Mouse (Mus musculus): Measurements from ENCODE around the gene Rnf223.

Gene Rnf223

DNA sequence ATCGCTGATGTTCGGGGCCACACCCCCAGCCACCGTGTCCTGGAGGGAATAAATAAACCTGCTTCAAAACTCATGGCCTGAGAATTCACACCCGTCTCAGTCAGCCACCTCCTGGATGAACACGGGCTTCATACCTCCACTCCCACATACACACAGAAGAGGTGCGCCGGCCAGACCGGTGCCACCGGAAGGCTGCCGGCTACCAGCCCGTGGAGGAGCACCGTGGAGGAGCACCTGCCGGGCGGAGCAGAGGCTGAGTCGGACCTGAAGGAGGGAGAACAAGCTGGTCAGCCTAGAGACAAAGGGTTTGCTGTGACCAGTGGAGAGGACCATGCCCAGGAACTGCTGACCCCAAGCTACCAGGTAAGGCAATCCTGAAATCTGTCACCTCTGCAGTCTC lies at the start of gene Rnf223:
Gene Rnf223 (plus strand): TSS at position 78 of the 400 bp plus-strand sequence.
- DNase-seq (ENCODE audit: low spot score), result peak; percentile 60

DNA sequence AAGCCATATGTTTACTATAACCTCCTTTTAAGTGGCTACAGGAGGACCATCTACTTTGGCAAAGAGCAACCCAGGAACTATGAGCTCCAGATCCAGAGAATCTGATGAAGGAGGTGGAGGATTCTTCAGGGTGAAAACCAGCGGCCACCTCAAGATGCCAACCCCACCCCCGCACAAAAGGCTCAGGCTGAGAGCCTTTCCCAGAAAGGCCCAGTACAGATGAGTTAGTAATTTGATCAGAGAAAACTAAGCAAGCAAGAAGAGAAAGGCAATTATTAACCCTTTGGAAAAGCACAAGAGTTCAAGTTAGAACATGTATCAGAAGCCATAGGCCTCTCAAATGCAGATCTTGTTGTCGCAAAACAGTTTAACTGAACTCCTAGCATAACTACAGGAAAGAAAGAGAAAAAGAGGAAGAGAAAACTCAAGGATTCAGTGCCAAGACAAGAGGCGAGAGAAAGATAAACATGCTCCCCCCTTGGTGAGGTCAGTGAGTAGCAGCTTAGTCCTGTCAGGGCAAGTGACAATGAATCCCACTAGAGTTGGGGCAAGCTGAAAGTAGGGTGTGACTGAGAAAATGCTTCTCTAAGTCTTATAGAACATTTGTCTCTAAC lies 47.6 kb upstream of the Rnf223 start:
- no peak for DNase-seq (ENCODE audit: low spot score)

DNA sequence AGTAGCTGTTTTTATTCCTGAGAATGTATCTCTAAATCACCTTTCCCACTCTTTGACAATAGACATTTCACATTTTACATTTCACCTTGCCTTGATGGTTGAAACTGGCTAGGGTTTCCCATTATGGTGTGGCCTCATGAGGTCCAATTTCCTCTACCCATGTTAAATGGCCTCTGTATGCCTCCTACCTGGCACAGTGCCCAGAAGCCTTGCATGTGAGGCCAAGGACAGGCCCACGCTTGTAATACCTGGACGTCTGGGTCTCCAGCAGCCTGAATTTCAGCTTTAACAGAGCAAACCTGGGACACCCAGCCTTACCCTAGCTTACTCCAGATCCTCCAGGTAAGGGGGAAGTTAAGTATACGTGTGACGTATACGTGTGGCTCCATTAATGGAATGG lies 47.0 kb upstream of the Rnf223 start:
- DNase-seq (ENCODE audit: low spot score), result peak; percentile 94

DNA sequence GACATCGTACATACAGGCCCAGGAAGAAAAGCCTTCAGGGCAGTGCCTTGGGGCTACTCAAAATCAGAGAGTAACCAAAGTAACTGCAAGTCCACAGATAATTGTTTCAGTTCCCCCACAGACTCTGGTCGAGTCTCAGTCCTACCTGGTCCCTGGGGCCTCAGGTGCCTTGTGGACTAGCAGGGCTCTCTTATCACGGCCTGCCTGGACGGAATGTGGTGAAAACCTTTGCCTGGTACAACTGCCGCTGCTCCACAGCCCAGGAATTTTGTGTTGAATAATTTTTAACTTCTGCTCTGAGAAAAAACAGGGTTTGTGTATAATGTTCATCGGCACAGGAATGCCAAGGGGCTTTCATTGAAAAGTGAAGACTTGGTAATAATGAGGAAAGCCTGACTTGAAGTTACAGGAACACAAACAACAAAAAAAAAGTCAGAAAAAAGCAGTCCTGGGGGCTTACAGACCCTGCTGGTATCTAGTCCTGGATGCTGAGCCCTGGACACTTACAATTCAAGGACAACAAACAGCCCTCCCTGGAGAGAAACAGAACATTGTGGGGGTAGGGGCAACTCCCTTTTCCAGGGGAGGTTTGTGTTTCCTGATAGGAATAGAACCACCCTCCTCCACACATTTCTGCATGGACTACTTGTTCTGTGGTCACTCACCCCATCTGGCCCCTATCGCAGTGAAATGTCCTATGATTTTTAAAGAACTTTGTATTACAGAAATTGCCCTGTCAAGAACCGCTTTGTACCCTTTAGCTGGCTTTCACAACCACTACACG lies 46.0 kb upstream of the Rnf223 start:
- DNase-seq (ENCODE audit: low spot score), result no peak

DNA sequence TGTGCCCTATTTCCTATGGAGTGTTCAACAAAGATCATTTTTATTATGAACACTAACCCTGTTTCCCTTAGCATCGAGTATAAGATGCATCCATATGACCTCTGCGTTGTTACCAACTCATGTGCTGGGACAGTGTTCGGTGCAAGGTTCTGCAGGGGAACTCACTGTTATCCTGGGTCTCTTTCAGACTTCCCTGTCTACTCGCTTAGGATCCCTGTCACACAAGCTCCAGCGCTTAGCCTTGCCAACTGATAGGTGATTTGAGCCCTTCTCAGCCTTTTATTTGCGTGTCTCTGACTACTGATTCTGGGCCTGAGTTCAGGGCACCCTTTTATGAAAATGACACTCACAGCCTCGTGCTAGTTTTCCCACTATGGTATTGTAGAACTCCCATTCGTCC lies 45.1 kb upstream of the Rnf223 start:
- DNase-seq (ENCODE audit: low spot score), result no peak

DNA sequence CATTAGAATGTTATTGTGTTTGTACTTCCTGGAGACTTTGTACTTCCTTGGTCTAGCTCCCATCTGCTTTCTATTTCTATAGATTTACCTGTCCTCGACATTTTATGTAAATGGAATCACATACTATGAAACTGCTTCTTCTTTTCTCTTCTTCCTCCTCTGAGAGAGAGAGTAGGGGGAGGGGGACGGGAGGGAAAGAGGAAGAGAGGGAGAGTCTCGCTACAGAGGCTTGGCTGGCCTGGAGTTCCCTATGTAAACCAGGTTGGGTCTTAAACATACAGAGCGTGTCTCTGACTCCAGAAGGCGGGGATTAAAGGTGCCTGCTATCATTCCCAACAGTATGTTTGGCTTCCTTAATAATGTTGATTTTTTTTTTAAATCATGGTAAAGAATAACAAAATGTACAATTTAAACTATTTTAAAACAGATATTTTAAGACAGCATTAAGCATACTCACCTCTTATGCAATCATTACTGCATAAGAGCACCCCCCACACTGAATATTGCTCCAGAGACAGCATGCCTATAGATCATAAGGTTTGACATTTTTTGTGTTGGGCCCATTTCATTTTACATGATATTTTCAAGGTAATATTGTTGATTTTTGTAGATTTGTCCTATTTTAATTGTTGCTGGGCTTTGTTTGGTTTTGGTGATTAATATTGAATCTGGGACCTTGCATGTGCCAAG lies 42.8 kb upstream of the Rnf223 start:
- no peak for DNase-seq (ENCODE audit: low spot score)

DNA sequence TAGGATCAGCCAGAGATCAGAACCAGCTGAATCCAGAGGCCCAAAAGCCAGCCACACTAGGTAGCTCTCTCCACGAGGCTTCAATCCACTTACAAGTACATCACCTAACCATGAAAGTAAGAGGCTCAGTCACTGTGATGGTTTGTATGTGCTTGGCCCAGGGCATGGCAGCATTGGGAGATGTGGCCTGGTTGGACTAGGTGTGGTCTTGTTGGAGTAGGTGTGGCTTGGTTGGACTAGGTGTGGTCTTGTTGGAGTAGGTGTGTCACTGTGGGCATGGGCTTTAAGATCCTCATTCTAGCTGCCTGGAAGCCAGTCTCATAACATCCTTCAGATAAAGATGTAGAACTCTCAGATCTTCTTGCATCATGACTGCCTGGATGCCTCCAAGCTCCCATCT lies 39.1 kb upstream of the Rnf223 start:
- DNase-seq (ENCODE audit: low spot score), result no peak

DNA sequence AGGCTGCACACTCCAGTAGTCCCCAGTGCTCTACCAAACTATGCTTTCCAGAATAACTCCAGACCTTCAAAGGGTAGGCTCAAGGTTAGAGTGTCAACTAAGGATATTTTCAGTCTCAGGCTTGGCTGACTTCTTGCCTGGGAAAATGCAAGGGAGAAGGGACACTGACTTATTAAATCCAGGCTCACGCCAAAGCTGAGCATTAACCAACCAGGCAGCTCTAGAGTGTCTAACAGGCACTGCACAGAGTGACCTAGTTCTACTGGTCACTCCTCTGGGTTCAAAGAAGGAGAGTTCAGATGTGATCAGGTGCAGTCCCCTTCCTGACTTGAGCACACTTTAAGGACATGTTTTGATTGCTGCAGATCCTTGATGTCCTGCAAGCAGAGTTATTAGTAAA lies 37.5 kb upstream of the Rnf223 start:
- no peak for DNase-seq (ENCODE audit: low spot score)

DNA sequence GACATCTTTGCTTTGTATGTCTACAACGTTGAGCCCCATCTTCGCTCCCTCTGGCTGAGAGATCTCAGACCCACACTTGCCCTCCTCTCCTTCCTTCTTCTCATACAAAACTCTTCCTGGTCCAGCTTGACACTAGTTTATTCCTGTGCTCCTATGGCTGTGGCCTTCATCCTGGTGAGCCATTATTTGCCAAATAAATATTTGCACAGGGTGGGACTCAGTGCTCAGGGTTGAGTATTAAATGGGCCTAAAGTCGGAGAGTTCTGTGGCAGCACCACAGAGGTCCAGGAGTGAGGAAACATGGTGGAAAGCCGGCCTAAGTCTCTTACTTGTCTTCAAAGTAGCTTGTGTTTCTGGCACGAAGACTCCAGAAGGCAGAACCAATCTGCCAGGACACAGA lies 36.6 kb upstream of the Rnf223 start:
- DNase-seq (ENCODE audit: low spot score), result no peak

DNA sequence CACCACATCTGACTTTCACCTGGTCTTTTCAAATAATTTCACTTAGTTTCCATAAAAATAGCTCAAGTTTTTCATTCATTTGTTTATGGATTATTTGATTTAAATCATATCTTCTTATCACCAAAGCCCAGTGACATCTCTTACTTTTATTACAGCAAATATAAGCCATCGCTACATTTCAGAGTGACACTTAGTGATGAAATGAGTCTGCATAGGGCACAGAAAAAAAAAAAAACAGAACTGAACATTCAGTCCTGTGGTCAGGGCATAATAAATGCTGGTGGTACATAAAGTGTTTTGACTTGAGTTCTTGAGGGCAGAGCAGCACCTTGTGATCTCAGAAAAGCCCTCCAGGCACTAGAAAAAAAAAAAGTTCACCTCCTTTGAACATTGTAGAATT lies 34.1 kb upstream of the Rnf223 start:
- DNase-seq (ENCODE audit: low spot score), result no peak

DNA sequence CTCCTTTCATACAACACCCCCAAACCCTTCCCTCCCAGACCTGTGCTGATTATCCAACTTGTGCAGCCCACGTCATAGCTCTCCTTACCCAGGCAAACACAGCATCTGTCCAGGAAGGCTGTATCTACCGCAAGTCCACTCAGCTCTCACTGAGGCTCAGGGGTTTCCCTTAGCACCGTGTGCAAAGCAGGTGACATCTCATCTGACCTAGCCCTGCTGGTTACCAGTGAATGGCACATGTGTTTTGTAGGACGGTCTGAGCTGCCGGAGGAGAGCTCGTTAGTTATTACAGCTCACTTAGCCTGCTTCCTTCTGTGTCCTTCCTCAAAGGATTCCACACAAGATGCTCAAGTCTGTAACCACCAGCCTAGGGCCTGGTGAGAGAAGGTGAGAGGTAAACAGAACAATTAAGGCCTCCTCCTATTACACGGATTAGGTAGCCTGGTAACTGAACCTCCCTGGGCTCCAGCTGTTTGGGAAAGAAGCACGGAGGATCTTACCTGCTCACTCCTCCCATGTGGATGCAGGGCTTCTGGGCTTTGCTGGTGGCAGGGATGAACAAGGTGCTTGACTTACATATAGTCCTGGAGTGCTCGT lies 32.4 kb upstream of the Rnf223 start:
- no peak for DNase-seq (ENCODE audit: low spot score)

DNA sequence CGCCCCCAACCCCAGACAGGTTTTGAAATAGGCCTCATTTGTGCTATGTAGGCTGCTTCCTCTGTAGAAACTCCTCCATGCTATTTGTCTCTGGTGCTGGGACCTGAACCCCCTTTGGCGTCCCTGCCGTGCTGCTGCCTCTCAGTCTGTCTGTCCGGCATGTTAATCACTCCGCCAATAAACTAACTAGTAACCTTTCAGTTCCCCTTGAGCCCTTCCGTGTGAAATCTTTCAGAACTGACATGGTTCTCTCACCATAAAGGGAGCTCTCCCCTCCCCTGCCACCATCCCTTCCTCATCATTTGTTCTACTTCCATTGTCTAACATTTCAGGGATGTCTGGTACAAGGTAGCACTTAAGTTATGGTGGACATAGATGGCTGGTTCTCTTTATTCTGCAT lies 30.9 kb upstream of the Rnf223 start:
- no peak for DNase-seq (ENCODE audit: low spot score)

DNA sequence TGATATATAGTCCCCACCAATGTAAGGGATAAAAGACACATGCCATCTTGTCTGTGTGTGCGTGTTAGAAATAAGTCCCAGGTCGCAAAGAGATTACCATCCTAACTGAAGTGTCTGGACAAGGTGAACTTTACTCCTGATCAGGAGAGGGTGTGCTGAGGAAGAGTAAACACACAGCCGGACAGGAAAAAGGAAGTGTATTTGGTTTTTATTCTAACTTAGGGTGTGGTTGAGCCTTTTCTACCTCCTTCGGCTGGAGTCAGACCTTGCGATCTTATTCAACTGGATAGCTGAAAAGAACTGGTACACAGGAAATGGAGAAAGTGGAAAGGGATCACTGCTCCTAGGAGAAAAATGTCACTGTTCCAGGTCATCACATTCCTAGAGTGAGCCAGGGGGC lies 29.8 kb upstream of the Rnf223 start:
- DNase-seq (ENCODE audit: low spot score), result no peak

DNA sequence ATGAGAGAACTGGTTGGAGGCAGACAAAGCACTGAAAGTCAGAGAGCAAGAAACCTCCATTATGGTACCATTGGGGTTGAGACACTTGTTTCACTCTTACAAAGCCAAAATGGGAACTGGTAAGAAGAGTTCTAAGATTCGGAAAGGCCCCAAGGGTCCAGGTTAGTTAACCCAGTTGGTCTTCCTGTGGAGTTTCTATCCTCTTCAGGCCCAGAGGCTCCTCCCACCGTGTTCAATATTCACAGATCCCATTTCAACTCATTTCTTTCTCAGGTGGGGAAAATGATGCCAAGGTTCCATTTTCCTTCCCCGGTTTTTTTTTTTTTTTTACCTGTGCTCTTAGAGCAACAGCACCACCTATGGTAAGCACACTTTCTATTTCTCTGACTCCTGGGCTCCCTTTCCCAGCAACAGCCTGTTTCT lies 28.8 kb upstream of the Rnf223 start:
- DNase-seq (ENCODE audit: low spot score), result no peak

DNA sequence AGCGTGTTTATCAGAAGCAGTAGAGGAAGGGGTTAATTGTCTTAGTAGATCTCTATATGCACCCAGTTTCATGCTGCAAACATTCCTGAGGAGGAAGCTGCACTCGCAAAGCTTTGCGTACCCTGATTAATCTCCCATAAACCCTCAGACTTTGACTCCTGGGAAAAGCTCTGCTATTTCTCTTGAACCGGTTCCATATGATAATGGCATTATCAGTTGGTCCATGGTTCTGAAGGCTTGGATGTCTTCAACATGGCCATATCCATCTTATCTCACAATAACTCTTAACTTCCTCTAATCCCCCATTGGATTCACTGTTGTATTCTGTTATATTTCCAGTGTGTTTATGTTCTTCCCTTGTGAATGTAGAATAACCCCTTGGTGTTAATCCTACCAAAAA lies 27.0 kb upstream of the Rnf223 start:
- DNase-seq (ENCODE audit: low spot score), result no peak

DNA sequence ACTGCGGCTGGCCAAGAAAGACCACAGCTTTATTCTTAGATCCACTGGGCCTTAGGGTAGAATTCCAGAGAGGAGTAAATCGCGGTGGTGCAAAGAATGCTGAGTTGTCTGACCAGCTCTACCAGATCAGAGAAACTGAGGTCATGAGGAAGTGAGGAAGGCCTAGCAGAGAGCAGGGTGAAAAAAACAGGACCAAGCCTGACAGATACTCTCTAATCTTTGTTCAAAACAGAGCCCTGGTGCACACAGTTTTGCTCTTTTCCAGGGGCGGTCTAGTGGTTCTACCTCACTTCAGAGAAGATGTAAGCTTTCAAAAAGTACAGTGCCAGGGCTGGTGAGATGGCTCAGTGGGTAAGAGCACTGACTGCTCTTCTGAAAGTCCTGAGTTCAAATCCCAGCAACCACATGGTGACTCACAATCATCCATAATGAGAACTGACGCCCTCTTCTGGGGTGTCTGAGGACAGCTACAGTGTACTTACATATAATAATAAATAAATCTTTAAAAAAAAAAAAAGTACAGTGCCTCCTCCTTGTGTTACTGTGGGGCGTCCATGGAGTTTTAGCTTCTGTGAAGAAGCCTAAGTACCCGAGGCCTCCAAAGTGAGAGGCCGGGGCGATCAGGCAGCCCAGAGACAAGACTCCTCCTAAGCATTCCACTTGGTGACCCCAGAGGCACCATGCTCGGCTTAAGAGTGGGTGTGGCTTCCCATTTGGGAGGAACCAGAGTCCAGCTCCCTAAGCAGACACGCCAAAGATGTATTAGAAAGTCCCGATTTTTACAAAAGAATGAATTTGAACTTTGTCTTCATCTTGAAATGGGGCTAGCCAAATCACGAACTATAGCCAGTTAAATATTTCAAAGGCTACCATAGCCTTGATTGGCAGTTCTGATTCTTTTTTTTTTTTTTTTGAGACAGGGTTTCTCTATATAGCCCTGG lies 21.4 kb upstream of the Rnf223 start:
- DNase-seq (ENCODE audit: low spot score), result peak; percentile 71

DNA sequence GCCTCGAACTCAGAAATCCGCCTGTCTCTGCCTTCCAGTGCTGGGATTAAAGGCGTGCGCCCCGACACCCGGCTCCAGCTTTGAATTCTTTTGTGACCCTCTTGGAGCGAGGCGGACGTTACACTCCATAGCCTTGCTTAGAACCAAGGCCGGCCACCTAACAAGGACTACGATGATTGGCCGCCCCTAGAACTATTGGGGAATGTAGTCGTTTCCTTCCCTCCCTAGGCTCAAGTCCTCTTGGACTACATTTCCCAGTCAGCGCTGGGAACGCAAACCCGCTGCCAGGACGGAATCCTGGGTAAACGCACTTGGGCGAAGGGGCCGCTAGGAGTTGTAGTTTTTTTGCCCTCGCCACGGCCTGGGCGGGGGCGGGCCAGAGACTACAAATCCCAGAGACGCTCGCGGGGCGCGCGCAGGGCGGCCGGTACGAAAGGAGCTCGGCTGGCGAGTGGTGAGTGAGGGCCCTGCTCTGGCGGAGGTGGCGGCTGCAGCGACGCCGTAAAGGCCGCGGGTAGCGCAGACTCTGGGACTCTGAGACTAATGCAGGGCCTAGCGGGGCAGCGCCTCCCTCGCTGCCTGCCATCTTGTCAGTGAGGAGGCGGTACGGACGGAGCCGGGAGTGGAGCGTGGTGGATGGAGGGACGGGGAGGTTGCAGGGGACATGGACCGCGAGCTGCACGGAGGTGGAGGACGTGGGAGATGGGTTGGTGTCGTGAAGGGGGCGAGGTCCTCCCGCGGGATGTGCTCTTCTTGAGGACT lies 20.6 kb upstream of the Rnf223 start, which contains the start of gene 9430015G10Rik:
Gene 9430015G10Rik (plus strand): TSS at position 413 of the 762 bp plus-strand sequence.
- peak; percentile 98 for DNase-seq (ENCODE audit: low spot score)

DNA sequence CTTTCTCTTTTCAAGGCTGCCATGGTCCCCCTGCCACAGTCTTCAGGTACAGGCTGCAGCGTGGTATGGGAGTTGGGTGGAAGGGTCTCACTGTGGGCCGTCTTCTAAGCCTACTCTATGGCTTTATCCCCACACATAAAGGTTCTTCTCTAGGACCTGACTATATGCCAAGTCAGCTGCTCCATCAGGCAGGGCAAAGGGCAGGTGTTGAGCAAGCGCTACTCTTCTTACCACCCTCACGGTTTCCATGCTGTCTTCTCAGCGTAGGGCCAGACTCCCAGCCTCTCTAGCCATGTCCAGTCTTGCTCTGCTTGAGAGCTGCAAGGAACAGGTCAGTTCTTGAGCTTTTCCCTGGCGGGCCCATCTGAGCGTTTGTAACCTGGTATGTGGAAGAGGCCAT lies 6.2 kb upstream of the Rnf223 start:
- no peak for DNase-seq (ENCODE audit: low spot score)

DNA sequence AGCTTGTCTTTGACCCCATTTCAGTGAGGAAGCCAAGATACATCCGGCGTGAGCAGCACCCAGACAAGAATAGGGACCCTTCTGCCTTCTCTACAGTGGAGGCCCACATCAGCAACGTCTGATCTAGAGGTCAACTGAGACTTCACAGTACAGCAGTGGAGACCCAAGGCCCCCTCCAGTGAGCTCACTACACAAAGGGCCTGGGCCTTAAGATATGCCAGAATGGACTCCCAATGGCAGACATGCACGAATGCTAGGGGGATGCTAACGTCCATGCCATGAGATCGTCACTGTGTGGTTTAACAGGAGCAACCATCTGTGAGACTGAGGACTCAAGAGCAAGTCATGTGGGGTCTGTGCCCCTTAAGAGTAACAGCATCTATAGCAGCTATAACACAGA lies 4.9 kb upstream of the Rnf223 start:
- no peak for DNase-seq (ENCODE audit: low spot score)

DNA sequence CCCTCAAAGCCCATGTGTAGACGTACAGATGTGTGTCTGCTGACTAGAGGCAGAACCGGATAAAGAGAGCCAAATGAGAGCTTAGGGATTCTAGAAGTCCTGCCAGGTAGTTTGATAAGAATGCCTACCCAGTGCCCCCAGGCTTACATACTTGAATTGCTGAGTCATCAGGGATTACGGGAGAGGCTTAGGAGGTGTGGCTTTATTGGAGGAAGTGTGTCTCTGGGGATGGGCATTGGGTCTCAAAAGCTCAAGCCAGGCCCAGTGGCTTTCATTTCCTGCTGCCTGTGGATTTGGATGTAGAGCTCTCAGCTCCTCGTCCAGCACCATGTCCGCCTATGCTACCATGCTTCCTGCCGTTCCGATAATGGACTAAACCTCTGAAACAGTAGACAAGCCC lies 3.5 kb upstream of the Rnf223 start:
- no peak for DNase-seq (ENCODE audit: low spot score)

DNA sequence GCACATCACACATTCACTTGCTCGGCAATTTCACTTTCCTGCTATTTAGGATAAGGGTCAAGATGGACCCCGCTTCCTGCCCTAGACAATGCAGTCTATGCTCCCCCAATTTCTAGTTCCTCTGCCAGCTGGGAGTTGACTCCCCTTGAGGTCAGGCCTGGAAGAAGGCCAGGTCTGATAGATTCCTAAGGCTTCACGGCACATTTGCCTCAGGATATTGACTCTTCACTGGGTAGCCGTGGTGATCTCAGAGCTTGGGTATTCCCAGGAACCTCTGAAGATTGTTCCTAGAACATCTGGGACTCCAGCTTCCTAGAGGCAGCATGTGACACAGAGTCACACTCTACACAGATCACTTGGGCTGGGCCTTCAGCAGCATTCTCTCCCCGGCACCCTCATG lies 1.6 kb upstream of the Rnf223 start:
- no peak for DNase-seq (ENCODE audit: low spot score)

Measured in urinary bladder, postnatal 14 days (tissue).